Mouse (Mus musculus) limb, embryonic 10.5 days (tissue): ENCODE data around the gene Fam43b. TPM values are rescaled to one million over a fixed set of nuclear protein-coding genes. Genes with fewer than 3 reads are reported as not detected.
A peak's percentile ranks its signal among the peaks of the same experiment; 100 is the strongest.

ENCODE experiments used
- DNase-seq: peaks from one replicate; pipeline ENCODE4 v3.0.0-alpha.2; 2017; ENCODE audit warnings: low spot score
- H3K27ac ChIP-seq: fragments of 300-500 bp; sonication (generic); 2 replicates; pipeline ENCODE4 v1.5.1; 2016; ENCODE audit warnings: mild to moderate bottlenecking
- H3K27me3 ChIP-seq: fragments of 300-500 bp; sonication (generic); 2 replicates; pipeline ENCODE4 v1.6.1; 2016; ENCODE audit warnings: low read depth, mild to moderate bottlenecking; ENCODE audit not compliant: poor library complexity, severe bottlenecking
- H3K36me3 ChIP-seq: fragments of 300-500 bp; sonication (generic); 2 replicates; pipeline ENCODE4 v1.6.1; 2016; ENCODE audit warnings: mild to moderate bottlenecking, moderate library complexity
- H3K4me1 ChIP-seq: fragments of 300-500 bp; sonication (generic); 2 replicates; pipeline ENCODE4 v1.6.1; 2016
- H3K4me3 ChIP-seq: fragments of 300-500 bp; sonication (generic); 2 replicates; pipeline ENCODE4 v1.5.1; 2016; ENCODE audit warnings: mild to moderate bottlenecking, moderate library complexity
- H3K9me3 ChIP-seq: fragments of 300-500 bp; sonication (generic); replicated peaks from 2 replicates; pipeline ENCODE4 v1.6.1; 2016; ENCODE audit warnings: mild to moderate bottlenecking
- WGBS: fragments of 180-500 bp; shearing (Covaris S2); methylation state at CpG from one replicate; pipeline ENCODE4 v1.1.7; 2016; 5-methylcytosine and 5-hydroxymethylcytosine counted together
- polyA plus RNA-seq: library from polyadenylated mRNA; unstranded; fragments of >200 nt; fragmentation: Nextera tagmentation; extraction: Ambion mirVana; gene quantifications from 2 replicates; pipeline ENCODE4 v1.2.1, GENCODE M21; 2016

The Fam43b gene
- polyA plus RNA-seq, 1 experiment from 2014 or later = not detected

- no peaks in the 10 kb centered on the region for H3K9me3 ChIP-seq
- H3K27me3 ChIP-seq = peaks cover 14% of the 10 kb centered on the region
- WGBS = 69% methylated on average over 14 of the region's 14 CpGs
- H3K4me1 ChIP-seq = no peaks in the 10 kb centered on the region
- H3K4me3 ChIP-seq = no peak overlapping the region
- H3K27ac ChIP-seq = no peak overlapping the region
- H3K36me3 ChIP-seq = no peaks in the 10 kb centered on the region
- DNase-seq = peak; percentile 57
These were observed 17.1 kb downstream of the Fam43b start for GRCm38 (mm10) chr4:138379091-138379840.

DNA sequence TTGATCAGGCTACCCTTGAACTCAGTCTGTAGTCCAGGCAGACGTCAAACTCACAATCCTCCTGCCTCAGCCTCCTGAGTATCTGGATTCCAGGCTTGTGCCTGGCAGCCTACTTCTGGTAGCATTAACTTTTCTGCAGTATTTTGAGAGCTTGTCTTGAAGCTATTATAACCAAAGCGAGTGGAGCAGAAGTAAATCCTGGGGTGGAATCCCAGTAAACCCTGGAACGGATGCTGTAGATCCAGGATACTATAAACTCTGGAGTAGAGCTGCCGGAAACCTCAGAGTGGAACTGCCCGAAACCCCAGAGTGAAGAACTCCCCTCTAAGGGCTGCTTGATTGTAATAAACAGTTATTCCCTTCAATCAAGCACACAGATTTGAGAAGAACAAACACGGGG, 18.8 kb downstream of the Fam43b start:
- H3K27me3 ChIP-seq = peaks cover 14% of the 10 kb centered on the region
- H3K9me3 ChIP-seq = no peaks in the 10 kb centered on the region
- WGBS = 56% methylated on average over 6 of the region's 6 CpGs
- no peak overlapping the region for H3K4me3 ChIP-seq
- no peaks in the 10 kb centered on the region for H3K36me3 ChIP-seq
- H3K4me1 ChIP-seq = no peaks in the 10 kb centered on the region
- DNase-seq = peak; percentile 53
- no peak overlapping the region for H3K27ac ChIP-seq

- Histone ChIP-seq H3K4me1 (no peaks in the 10 kb centered on the region), H3K27me3 (peaks cover 1% of the 10 kb centered on the region; the same call in 1 of the 2 replicates), H3K27ac (no peak overlapping the region), H3K9me3 (no peaks in the 10 kb centered on the region), H3K36me3 (no peaks in the 10 kb centered on the region), H3K4me3 (no peak overlapping the region)
- no peak for DNase-seq
- WGBS = 87% methylated on average over 3 of the region's 3 CpGs
These were observed 21.2 kb downstream of the Fam43b start for GRCm38 (mm10) chr4:138375117-138375516.

- 80% methylated on average over 5 of the region's 5 CpGs for WGBS
- Histone ChIP-seq H3K27me3 (peaks cover 26% of the 10 kb centered on the region), H3K9me3 (no peaks in the 10 kb centered on the region), H3K4me3 (no peak overlapping the region), H3K4me1 (peaks cover 16% of the 10 kb centered on the region), H3K36me3 (no peaks in the 10 kb centered on the region), H3K27ac (no peak overlapping the region)
- no peak for DNase-seq
These were observed 25.3 kb downstream of the Fam43b start for GRCm38 (mm10) chr4:138370996-138371516.

GRCm38 (mm10) chr4:138368498-138369260, 27.6 kb downstream of the Fam43b start:
- no peaks in the 10 kb centered on the region for H3K36me3 ChIP-seq

DNA sequence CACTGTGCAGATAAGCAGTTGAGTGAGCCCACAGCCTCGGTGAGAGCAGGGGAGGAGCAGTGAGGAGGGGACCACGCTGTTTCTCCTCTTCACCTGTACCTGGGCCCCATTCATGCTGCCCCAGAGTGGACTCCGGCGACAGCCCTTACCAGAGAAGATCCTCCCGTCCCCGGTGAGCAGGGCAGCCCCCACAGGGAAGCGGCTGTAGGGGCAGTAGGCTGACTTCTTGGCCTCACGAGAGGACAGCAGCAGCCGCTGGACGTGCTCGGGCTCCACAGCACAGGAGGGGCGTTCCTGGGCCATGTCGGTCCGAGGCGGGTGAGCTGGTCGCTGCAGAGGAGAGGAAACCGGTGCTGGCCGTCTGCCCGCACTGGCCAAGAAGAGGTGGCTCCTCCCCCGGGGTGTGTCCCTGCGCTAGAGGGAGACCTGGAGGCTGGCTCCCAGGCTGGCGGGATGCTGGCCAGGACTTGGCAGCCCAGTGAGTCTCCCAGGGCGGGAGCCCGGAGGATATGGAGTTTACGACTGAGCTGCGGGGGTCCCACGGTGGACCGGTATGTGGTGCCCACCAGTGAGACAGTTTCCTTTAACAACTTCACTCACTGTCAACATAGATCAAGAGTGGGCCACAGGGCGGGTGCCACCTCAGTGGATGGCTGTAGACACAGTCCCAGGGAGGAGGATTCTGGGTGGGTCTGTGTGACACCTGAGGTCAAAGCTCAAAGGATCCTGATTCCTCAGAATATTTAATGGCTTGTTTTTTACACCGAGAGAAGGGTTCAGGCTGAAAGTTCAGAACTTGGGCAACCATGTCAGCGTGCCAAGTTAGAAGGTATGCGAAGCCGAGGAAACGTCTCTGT, 28.5 kb downstream of the Fam43b start, which contains the start of gene Cda:
Gene Cda (minus strand): TSS at position 352 of the 857 bp plus-strand sequence.
- 10% methylated on average over 34 of the region's 34 CpGs for WGBS
- Histone ChIP-seq H3K4me1 (peaks cover 16% of the 10 kb centered on the region), H3K27ac (peak within 1 kb of the TSS; percentile 66)

More at GRCm38 (mm10) chr4:138368498-138369260, 27.6 kb downstream of the Fam43b start:
- H3K4me1 ChIP-seq = peaks cover 16% of the 10 kb centered on the region
- DNase-seq = no peak
- peaks cover 29% of the 10 kb centered on the region for H3K27me3 ChIP-seq
- H3K27ac ChIP-seq = 0 out of 2 replicates have a peak overlapping the region, but pooled peaks have one; percentile 19
- H3K4me3 ChIP-seq = no peak overlapping the region
- H3K9me3 ChIP-seq = no peaks in the 10 kb centered on the region
- 82% methylated on average over 12 of the region's 12 CpGs for whole genome bisulfite sequencing

DNA sequence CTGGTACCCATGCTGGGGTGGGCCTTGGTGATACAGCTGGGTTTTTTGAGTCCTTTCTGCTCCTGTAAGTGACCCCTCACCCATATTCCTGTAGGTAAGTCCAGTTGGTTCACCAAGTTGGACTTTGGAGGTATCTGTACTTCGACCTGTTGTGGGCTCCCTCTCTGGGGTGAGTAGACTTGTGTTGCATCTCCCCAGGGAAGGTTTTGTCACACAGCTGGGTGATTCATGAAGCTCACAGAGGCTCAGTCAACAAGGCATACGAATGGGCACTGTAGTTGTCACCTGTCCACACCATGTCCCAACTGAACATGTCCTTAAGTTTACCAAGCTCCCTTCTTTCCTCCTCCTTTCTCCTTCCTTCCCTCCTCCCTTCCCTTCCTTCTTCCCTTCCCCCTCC, 29.8 kb downstream of the Fam43b start:
- H3K27me3 ChIP-seq = peaks cover 37% of the 10 kb centered on the region
- no peaks in the 10 kb centered on the region for H3K9me3 ChIP-seq
- DNase-seq = no peak
- no peak overlapping the region for H3K4me3 ChIP-seq
- H3K36me3 ChIP-seq = no peaks in the 10 kb centered on the region
- WGBS = 81% methylated on average over 2 of the region's 2 CpGs
- peaks cover 18% of the 10 kb centered on the region for H3K4me1 ChIP-seq
- H3K27ac ChIP-seq = no peak overlapping the region

More for the DNA sequence above, 28.5 kb downstream of the Fam43b start, which contains the start of gene Cda:
- H3K4me3 ChIP-seq = peak within 1 kb of the TSS; percentile 56
- DNase-seq = peak; percentile 80
- H3K36me3 ChIP-seq = no peaks in the 10 kb centered on the region
- H3K27me3 ChIP-seq = peaks cover 29% of the 10 kb centered on the region
- H3K9me3 ChIP-seq = no peaks in the 10 kb centered on the region

- H3K27ac ChIP-seq = no peak overlapping the region
- no peaks in the 10 kb centered on the region for H3K9me3 ChIP-seq
- peaks cover 19% of the 10 kb centered on the region for H3K4me1 ChIP-seq
- H3K27me3 ChIP-seq = peaks cover 41% of the 10 kb centered on the region
- H3K36me3 ChIP-seq = no peaks in the 10 kb centered on the region
- no peak overlapping the region for H3K4me3 ChIP-seq
- WGBS = 78% methylated on average over 5 of the region's 5 CpGs
- no peak for DNase-seq
These were observed 32.8 kb downstream of the Fam43b start for GRCm38 (mm10) chr4:138363511-138363910.

- peaks cover 40% of the 10 kb centered on the region for H3K27me3 ChIP-seq
- H3K4me1 ChIP-seq = peaks cover 14% of the 10 kb centered on the region
- DNase-seq = no peak
- 84% methylated on average over 7 of the region's 7 CpGs for WGBS
- H3K36me3 ChIP-seq = no peaks in the 10 kb centered on the region
- H3K4me3 ChIP-seq = no peak overlapping the region
- H3K9me3 ChIP-seq = no peaks in the 10 kb centered on the region
- H3K27ac ChIP-seq = no peak overlapping the region
These were observed 33.4 kb downstream of the Fam43b start for GRCm38 (mm10) chr4:138362883-138363282.

GRCm38 (mm10) chr4:138361370-138361821, 34.9 kb downstream of the Fam43b start:
- Histone ChIP-seq H3K36me3 (no peaks in the 10 kb centered on the region), H3K27ac (no peak overlapping the region), H3K9me3 (no peaks in the 10 kb centered on the region), H3K4me3 (no peak overlapping the region), H3K4me1 (peaks cover 6% of the 10 kb centered on the region; the same call in 1 of the 2 replicates), H3K27me3 (peaks cover 26% of the 10 kb centered on the region)
- WGBS = 15% methylated on average over 11 of the region's 11 CpGs
- DNase-seq = no peak

GRCm38 (mm10) chr4:138358176-138358575, 38.2 kb downstream of the Fam43b start:
- DNase-seq = no peak
- 70% methylated on average over 3 of the region's 3 CpGs for WGBS
- no peak overlapping the region for H3K4me3 ChIP-seq
- H3K27ac ChIP-seq = no peak overlapping the region
- peaks cover 6% of the 10 kb centered on the region; the same call in 1 of the 2 replicates for H3K4me1 ChIP-seq
- no peaks in the 10 kb centered on the region for H3K36me3 ChIP-seq
- peaks cover 20% of the 10 kb centered on the region for H3K27me3 ChIP-seq
- no peaks in the 10 kb centered on the region for H3K9me3 ChIP-seq

- 88% methylated on average over 12 of the region's 12 CpGs for WGBS
- H3K4me1 ChIP-seq = peaks cover 4% of the 10 kb centered on the region; the same call in 1 of the 2 replicates
These were observed 39.8 kb downstream of the Fam43b start for GRCm38 (mm10) chr4:138356551-138356950.

More at GRCm38 (mm10) chr4:138356551-138356950, 39.8 kb downstream of the Fam43b start:
- H3K27ac ChIP-seq = no peak overlapping the region
- H3K4me3 ChIP-seq = no peak overlapping the region
- H3K9me3 ChIP-seq = no peaks in the 10 kb centered on the region
- H3K36me3 ChIP-seq = no peaks in the 10 kb centered on the region
- H3K27me3 ChIP-seq = peaks cover 12% of the 10 kb centered on the region
- DNase-seq = no peak
